Mouse (Mus musculus): ENCODE data around the gene Cdca5. TPM values are rescaled to one million over a fixed set of nuclear protein-coding genes. Genes with fewer than 3 reads are reported as not detected.

Cdca5 gene
- 6.3 and 7.4 TPM in 2 replicates for polyA plus RNA-seq (2015; fragmentation: Nextera tagmentation; extraction: Ambion mirVana)

GRCm38 (mm10) chr19:6084478-6085248 is at the start of gene Cdca5, which contains the start of gene Zfpl1:
Gene Cdca5, plus strand, starts transcription at chr19:6084983.
Gene Zfpl1, minus strand, starts transcription at chr19:6084956.

GRCm38 (mm10) chr19:6046294-6047153 is 38.3 kb upstream of the Cdca5 start, which contains the start of gene Syvn1:
Gene Syvn1, plus strand, starts transcription at chr19:6046576.

GRCm38 (mm10) chr19:6057313-6058096 is 27.3 kb upstream of the Cdca5 start, which contains the start of the genes Mrpl49 and Fau:
Gene Mrpl49, minus strand, starts transcription at chr19:6057785.
Gene Fau, plus strand, starts transcription at chr19:6057844.

DNA sequence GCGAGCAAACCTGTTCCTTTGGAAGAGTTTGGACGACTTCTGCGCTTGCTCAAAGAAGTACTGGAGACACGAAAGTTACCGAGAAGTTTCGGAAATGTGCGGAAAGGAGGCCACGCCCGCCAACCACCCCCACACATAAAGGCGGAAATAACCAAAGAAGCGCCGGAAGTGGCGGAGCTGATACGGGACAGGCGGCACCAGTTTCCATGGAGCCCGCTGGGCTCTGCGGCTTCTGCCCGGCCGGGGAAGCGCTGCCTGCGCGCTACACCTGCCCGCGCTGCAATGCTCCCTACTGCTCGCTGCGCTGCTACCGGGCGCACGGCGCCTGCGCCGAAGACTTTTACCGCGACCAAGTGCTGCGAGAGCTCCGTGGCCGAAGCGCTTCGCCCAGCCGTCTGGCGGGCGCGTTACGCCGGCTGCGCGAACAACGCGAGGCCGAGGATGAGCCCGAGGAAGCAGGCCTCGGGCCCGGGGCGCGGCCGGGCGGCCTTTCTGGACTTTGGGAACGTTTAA is 23.7 kb upstream of the Cdca5 start, which contains the start of gene Znhit2:
Gene Znhit2 (plus strand): TSS at position 172 of the 513 bp plus-strand sequence.

GRCm38 (mm10) chr19:6067724-6068415 is 16.9 kb upstream of the Cdca5 start, which contains the start of gene Tm7sf2:
Gene Tm7sf2, minus strand, starts transcription at chr19:6068373.

DNA sequence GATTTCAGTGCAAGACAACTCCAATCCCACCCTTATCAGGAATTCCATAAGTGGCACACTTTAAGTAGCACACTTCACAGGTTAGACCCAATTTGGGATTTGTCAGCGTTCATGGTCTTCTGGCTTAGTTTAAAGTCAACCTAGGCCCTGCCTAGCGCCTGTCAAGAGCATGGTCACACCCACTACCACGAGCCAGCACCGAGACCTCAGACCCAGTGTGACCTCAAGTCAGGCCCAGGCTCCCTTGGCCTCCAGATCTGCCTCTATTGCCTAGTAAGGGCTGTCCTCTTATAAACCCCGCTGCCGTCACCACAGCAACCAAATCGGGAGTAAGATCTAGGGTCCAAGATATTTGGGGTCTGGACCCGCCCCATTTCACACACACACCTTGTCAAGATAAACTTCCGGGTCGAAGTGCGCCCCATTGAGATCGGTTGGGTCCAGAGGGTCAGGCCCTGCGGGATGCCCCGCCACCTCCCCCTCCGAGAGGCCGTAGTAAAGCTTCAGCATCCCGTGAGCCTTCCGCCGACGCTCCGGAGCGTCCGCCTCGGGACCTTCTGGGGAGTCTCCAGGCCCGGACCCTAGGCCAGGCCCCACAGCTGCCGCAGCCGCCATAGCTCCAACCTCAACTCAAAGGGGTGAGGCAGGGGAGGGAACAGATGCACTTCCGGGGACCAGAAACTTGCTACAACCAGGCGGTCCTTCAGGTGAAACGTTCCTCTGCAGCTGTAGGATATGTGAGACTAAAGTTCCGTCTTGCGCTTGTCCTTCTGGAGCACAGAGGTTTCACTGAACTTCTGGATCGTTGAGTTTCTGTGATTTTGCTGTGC is 8.0 kb upstream of the Cdca5 start, which contains the start of gene Vps51:
Gene Vps51 (minus strand): TSS at position 668 of the 830 bp plus-strand sequence.

DNA sequence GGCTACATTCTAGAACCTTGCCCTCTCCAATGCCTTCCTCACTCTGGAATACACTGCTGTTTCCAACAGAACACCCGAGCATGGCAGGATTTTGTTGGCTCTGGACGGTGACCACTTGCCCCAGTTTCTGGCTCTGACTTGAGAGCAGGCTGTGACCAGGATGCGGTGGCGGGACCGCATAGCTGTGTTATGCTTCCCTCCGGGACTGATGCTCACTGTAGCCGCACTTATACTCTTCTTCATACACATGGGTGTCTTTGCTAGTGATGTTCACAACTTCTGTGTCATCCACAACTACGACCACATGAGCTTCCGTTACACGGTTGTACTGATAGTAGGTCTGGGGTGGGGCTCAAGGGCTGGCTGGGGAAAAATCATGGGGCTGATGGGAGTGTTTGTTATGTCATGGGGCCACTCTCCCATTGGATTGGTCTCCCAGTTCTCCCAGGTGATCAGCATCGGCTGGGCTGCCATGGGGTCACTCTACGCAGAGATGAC is 4.8 kb upstream of the Cdca5 start, which contains the start of gene Tmem262:
Gene Tmem262 (plus strand): TSS at position 51 of the 498 bp plus-strand sequence.

DNA sequence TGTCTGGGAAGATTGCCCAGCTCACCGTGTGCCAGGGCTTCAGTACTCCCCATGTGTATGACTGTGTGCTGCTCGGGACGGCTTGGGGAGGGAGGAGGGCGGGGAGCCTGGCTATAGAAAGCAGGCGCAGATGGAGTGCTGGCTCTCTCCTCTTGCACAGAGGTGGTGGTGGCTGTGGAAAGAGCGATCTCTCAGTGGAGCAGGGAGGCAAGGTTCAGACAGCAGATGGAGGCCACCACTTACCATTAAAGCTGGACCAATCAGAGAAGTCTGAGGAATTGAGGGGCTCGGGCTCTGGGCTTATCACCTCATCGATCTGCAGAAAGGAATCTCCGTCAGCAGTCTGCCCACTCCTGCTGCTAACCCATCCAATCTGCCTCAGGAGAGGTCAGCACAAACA is 2.6 kb upstream of the Cdca5 start, which contains the start of gene Gm28374:
Gene Gm28374 (minus strand): TSS at position 101 of the 400 bp plus-strand sequence.

GRCm38 (mm10) chr19:6094119-6094518 is 9.3 kb downstream of the Cdca5 start, which contains the start of gene AC131692.1:
Gene AC131692.1, plus strand, starts transcription at chr19:6094419.

DNA sequence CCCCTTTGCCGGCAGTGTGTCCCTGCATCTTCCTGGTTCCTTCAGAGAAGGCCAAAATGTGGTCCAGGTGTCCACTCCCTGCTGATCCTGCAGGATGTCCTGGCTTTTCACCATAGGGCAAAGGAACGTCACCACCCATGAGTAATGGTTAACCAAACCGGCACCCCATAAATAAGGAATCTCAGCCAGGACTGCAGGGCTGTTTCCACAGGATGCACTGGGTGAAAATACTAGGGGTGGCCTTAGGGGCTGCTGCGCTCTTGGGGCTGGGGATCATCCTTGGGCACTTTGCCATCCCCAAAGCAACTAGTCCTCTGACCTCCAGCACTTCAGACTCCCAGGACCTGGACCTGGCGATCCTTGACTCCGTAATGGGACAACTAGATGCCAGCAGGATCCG is 20.8 kb downstream of the Cdca5 start, which contains the start of gene Naaladl1:
Gene Naaladl1 (plus strand): TSS at position 197 of the 400 bp plus-strand sequence.

GRCm38 (mm10) chr19:6117986-6118676 is 33.3 kb downstream of the Cdca5 start, which contains the start of gene Sac3d1:
Gene Sac3d1, minus strand, starts transcription at chr19:6118650.

GRCm38 (mm10) chr19:6127760-6128341 is 43.1 kb downstream of the Cdca5 start, which contains the start of gene Snx15:
Gene Snx15, minus strand, starts transcription at chr19:6128304.

GRCm38 (mm10) chr19:6140678-6141393 is 56.1 kb downstream of the Cdca5 start, which contains the start of gene Batf2:
Gene Batf2, plus strand, starts transcription at chr19:6140983.

DNA sequence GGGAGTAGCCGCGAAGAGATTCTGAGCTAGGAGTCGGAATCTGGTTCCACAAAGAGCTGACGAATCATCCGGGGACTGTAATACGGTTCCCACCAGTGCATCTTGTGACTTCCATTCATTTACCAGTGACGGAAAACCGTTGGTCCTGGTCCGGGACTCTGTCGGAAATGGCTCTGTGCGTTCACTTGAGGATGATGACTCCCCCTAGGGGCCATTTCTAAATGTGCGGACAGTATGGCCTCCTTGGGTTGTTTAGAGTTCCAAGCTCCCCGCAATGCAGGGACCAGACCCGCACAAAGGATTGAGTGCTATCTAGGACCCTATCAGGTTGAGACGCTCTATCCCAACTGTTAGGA is 56.6 kb downstream of the Cdca5 start, which contains the start of gene Arl2:
Gene Arl2 (minus strand): TSS at position 155 of the 356 bp plus-strand sequence.

Data from skeletal muscle tissue, postnatal 0 days (tissue).